Mouse (Mus musculus): Measurements from ENCODE around the gene Nanp.

The Nanp gene

GRCm38 (mm10) chr2:150997618-150998017 is 41.6 kb downstream of the Nanp start:
- no peak for DNase-seq

- no peak for DNase-seq
These were observed 43.9 kb downstream of the Nanp start for GRCm38 (mm10) chr2:150995324-150995723.

GRCm38 (mm10) chr2:150991050-150991449 is 48.1 kb downstream of the Nanp start:
- no peak for DNase-seq

GRCm38 (mm10) chr2:150990506-150990905 is 48.7 kb downstream of the Nanp start:
- DNase-seq, result no peak

- DNase-seq, result no peak
These were observed 53.8 kb downstream of the Nanp start for GRCm38 (mm10) chr2:150985359-150985758.

- DNase-seq, result no peak
These were observed 57.1 kb downstream of the Nanp start for GRCm38 (mm10) chr2:150982051-150982450.

GRCm38 (mm10) chr2:150981524-150981923 is 57.7 kb downstream of the Nanp start:
- no peak for DNase-seq

- DNase-seq, result no peak
These were observed 59.2 kb downstream of the Nanp start for GRCm38 (mm10) chr2:150979861-150980620.

Data from spleen, adult 18-20 months (tissue).